Mouse (Mus musculus) cerebellum, postnatal 14 days (tissue): Measurements from ENCODE around the gene Bag2.
"Not testable (repeated sequence)": the region's sequence is repeated elsewhere in the genome, so short reads cannot be mapped to it uniquely, and the experiment has no call there.

Experiments
- DNase-seq, 2 experiments: peaks; one replicate each; pipeline ENCODE4 v3.0.0; 2021; ENCODE audit warnings: mixed read lengths in 2 of 2

Gene Bag2

GRCm38 (mm10) chr1:33749109-33749508 is 8.5 kb downstream of the Bag2 start:
- DNase-seq = no peak

- DNase-seq = no peak
Observed at GRCm38 (mm10) chr1:33745901-33746300, 11.7 kb downstream of the Bag2 start.

GRCm38 (mm10) chr1:33744815-33745214 is 12.8 kb downstream of the Bag2 start:
- DNase-seq = not testable (repeated sequence)

- peak; percentile 59 to 70 for DNase-seq
Observed at GRCm38 (mm10) chr1:33742903-33743302, 14.7 kb downstream of the Bag2 start.

- DNase-seq = peak; percentile 91 to 97
Observed at GRCm38 (mm10) chr1:33739302-33739701, 18.3 kb downstream of the Bag2 start.

GRCm38 (mm10) chr1:33738681-33739278 is 18.8 kb downstream of the Bag2 start:
- no peak for DNase-seq

- no peak for DNase-seq
Observed at GRCm38 (mm10) chr1:33738281-33738680, 19.3 kb downstream of the Bag2 start.

GRCm38 (mm10) chr1:33734001-33734685 is 23.5 kb downstream of the Bag2 start:
- no peak for DNase-seq

- DNase-seq = no peak
Observed at GRCm38 (mm10) chr1:33733044-33733443, 24.6 kb downstream of the Bag2 start.

- DNase-seq = no peak
Observed at GRCm38 (mm10) chr1:33725086-33725485, 32.5 kb downstream of the Bag2 start.

- no peak for DNase-seq
Observed at GRCm38 (mm10) chr1:33724516-33724915, 33.1 kb downstream of the Bag2 start.

GRCm38 (mm10) chr1:33721020-33721419 is 36.6 kb downstream of the Bag2 start:
- DNase-seq = no peak

GRCm38 (mm10) chr1:33720231-33720630 is 37.4 kb downstream of the Bag2 start:
- DNase-seq = no peak

GRCm38 (mm10) chr1:33719733-33720225 is 37.8 kb downstream of the Bag2 start, which contains the start of gene Rab23:
Gene Rab23 (plus strand): TSS chr1:33719887.
- DNase-seq = peak; percentile 90 to 91

- DNase-seq = no peak
Observed at GRCm38 (mm10) chr1:33717636-33718035, 40.0 kb downstream of the Bag2 start.

GRCm38 (mm10) chr1:33714796-33715195 is 42.8 kb downstream of the Bag2 start:
- DNase-seq = no peak

- DNase-seq = no peak
Observed at GRCm38 (mm10) chr1:33712026-33712425, 45.6 kb downstream of the Bag2 start.

GRCm38 (mm10) chr1:33709615-33710014 is 48.0 kb downstream of the Bag2 start:
- DNase-seq = no peak

GRCm38 (mm10) chr1:33701244-33701643 is 56.4 kb downstream of the Bag2 start:
- DNase-seq = no peak

GRCm38 (mm10) chr1:33696016-33696415 is 61.6 kb downstream of the Bag2 start:
- no peak for DNase-seq
